Mouse (Mus musculus) adrenal gland, adult 2 months (tissue): ENCODE data around the gene Arhgef6. TPM values are rescaled to one million over a fixed set of nuclear protein-coding genes. Genes with fewer than 3 reads are reported as not detected.

Experiments
- DNase-seq: peaks from one replicate; pipeline ENCODE4 v3.0.0; 2021
- polyA plus RNA-seq: library from polyadenylated mRNA; depleted of rRNA; stranded (reverse); fragments of >200 nt; gene quantifications from 2 replicates; pipeline ENCODE4 v1.2.3, GENCODE M21; 2012
- total RNA-seq, 2 experiments: library from RNA; stranded (reverse); gene quantifications; 2 replicates each; pipeline ENCODE4 v1.2.3; 2021

The Arhgef6 gene
- total and polyA plus RNA-seq, 3 experiments = 9.4 to 38.2 (median 33.3) TPM

DNA sequence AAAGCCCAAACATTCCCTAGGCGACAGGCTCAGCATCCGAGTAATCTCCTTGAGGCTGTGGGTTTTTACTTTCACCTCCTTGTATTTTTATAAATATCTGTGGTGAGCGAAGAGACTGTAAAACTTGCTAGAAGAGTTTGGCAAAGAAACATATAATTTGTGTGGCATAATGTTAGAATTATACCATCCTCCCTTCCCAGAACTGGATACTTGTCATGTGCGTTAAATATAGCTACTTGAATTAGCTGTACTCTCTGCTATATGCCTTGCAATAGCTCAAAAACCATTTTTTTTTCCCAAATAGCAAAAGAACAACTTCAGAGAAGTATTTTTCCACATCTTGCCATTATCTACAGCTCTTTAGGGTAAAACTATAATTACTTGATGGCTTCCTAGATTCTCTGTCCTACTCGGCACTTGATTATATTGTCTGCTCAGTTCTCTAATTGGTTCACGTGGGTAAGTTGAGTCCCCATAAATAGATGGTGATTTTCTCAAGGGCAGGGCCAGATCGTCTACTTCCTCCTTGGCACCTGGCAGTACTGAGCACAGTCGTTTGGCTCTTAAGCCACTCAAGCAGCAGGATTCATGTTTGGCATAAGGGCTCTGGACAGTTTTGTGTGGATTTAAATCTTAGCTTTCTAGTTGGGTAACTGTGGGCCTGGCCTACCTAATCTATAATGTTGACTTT, 35.2 kb downstream of the Arhgef6 start:
- DNase-seq = no peak

DNA sequence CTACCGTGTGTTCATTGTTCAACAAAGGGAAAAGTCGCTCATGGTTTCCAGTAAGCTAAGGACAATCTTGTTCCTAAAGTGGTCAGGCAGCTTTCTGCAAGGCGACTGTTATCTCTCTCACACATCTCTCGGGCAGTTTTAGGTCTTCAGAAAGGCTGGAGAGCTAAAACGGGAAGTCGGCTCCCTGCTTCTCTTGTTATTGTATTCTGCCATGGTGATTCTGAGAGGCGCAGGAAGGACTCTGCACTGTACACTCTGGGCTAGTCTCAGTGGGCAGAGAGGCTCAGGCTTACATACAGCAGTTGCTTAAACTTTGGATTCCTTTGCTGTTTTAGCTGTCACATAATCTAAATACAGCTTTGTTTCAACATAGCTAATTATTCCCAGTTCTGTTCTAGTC, 39.6 kb downstream of the Arhgef6 start:
- DNase-seq = no peak

DNA sequence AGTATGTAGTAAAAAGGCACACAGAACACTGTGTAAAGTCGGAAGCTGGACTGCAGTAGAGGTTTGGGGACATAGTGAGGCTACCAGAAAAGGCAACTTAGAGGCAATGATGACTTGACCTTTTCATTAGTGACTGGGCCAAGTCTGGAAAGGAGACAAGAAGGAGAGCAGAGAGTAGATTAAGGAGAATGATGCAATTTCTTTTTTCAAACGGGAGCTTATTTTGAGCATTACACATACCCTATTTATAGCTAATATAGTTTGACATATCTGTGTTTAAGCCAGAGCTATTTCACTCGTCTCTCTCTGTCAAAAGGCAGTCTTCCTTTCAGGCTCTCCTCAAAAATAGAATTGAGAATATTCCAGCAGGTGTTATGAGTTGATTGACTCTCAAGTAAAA, 50.1 kb downstream of the Arhgef6 start:
- DNase-seq = no peak

DNA sequence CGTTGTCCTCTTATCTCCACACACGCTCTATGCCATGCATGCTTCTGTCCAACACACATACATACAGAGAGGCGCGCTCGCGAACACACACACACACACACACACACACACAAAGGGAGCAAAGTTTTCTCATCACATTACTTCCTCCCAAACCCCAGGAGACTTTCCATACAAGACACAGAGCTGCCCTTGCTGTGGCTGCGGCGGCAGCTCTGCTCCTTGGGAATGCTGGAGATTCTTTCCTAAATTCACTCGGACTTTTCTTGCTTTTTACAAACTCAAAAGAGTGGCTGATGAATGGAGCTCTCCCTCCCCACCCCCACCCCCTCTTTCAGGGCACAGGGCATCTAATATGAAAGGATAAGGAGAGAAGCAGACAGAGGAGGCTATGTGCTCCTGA, 52.2 kb downstream of the Arhgef6 start:
- no peak for DNase-seq

DNA sequence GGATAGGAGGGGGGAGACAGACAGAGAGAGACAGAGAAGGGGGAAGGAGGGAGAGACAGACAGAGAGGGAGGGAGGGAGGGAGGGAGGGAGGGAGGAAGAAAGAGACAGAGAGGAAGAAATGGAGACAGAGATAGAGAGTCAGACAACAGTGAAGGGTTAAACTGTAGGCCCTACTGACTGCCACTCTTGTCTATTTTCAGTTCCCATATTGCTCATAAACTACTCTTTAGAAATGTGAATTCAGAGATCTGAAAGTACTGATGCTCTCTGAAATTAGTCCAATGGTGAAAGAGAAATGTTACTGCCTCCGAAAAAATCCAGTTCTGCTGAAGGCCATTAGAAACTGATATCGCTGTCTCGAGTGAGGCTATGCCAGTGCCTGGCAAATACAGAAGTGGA, 56.3 kb downstream of the Arhgef6 start:
- no peak for DNase-seq

DNA sequence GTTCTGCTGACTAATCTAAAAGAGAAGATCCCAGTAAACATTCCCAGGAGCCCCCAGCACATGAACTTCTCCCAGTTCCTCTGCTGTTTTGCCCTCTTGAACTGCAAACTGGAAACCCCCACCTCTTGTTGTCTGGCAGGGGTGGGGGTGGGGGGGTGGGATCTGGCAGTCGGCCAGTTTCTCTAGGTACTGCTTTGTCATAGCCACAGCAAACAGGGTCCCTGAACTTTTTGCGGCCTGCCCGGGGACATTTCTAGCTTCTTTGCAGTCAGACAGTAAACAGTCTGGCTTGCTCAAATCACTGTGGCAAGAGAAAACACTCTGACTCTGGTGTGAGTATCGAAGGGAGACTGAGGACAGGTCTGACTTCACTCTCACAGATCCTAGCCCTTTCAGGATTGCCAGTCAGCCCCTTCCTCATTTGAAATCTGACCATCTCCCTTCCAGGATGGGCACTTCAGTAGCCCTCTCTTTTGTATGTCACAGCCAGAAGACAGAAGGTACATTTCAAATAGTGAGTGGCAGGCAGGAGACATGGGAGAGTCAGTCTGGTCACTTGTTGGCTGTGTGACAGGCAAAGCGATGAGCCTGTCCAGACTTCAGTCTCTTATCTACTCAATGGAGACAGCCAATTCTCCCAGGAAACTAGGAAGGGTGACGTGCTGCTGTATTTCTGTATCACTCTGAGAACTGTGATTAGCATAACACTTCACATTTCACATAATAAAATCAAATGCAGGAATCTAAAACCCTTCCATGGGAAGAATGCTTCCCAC, 60.8 kb downstream of the Arhgef6 start:
- DNase-seq = peak; percentile 5

DNA sequence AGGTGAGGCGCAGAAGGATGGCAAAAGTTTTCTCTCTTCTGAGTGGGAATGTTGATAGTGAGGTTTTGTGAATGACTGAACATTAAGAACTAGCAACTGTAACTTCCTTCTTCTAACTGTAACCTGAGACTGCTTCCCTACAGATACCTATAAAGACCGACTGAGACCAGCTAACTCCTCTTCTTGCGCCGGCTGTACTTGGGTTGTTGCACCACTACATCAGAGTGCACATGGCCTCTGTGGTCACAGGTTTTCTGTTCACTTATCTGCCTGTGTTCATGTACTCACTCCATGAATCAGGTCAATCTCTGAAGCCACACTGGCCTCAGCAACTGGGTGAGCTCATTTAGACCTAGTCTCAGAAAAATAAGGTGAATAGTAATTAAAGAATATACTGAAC, 75.0 kb downstream of the Arhgef6 start:
- no peak for DNase-seq

DNA sequence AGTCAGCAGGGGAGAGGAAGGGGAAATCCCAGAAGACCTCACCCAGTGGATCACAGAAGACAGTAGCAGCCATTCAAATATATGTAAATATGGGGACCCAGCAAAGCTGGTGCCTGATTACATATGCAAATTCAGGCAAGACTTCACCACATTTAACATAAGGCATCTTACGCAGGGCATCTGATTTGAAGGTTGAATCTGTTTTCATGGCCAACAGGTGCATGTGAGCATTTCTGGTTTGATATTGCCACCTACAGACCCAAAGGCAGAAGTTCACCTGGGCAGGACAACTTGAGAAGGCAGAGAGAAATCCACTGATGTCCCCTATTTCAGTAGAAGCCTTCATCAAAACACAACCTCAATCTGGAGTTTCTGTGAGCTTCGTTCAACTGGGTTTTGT, 77.8 kb downstream of the Arhgef6 start:
- no peak for DNase-seq

DNA sequence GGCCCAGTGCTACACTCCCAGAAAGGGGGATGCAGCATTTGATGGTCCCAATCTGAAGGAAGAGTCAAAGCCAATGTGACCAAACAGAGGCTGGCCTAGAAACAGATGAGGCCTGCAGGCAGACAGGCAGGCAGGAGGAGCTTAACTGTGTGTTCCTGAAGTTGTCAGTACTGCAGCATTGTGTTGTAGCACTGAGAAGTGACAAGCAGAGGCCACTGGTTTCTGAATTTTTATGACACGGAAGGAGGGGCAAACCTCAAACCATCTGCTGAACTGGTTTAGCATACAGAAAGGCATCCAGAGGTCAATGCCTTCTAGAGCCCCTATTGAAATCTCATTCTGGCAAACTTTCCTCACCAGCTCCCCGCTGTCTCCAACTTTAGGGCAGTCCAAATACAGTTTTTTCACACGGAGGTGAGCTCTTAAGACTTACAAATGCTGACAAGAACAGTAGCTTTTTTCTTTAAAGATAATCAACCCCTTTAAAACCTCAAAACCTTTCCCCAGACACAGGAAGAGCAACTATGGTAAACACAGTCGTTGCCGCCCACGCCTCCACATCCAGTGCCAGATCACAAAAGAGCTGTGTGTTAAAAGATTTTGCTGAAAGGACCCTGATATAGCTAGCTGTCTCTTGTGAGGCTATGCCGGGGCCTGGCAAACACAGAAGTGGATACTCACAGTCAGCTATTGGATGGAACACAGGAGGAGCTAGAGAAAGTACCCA, 85.0 kb downstream of the Arhgef6 start:
- DNase-seq = no peak

DNA sequence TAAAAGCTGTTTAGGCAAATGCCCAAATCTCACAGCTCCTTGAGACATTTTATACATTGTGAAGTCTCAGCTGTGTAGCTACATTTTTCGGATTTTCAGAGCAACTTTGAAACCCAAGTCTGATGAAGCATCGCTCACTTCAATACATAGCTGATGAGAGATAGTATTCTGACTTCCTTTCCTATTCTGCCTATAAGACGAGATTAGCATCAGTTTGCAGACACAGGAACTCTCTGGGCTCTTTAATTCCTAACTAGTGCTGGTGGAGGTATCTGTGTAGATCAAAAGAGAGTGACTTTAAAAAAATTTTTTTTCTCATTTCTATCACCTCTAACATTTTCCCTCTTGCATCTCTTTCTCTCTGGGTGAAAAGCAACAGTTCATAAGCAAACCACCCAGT, 100.0 kb downstream of the Arhgef6 start:
- no peak for DNase-seq

DNA sequence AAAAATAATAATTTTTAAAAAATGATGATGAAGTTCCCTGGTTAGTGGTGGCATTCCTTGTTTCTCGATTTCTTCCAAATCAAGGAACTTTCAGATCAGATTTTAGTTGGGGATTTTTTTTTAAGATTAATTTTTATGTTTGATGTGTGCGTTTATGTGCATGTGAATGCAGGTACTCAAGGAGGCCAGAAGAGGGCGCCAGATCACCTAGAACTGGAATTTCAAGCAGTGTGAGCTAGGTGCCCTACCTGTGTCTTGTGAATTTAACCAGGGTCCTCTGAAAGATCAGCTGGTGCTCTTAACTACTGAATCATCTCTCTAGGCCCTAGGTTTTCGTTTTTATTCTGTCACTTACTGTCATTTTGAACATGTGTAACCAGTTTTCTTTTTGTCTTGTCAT, 102.5 kb downstream of the Arhgef6 start:
- DNase-seq = no peak

DNA sequence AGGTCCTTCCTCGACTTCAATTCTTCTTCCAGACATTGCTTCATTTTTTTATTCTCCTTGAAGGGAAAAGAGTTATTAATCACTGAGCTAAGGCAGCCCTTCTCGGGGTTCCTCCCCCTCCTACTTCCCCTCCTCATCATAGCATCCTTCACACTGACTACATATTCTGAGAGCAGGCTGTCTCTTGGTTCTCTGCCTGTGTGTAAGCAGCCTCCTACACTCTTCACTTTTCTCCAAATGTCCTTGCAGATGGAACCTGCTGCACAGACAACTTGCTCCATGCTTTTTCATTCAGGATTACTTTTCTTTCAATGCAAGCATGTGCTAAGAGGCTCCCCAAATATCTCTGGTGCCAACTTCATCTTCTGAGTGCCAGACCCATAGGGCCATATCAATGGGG, 104.9 kb downstream of the Arhgef6 start:
- DNase-seq = no peak

DNA sequence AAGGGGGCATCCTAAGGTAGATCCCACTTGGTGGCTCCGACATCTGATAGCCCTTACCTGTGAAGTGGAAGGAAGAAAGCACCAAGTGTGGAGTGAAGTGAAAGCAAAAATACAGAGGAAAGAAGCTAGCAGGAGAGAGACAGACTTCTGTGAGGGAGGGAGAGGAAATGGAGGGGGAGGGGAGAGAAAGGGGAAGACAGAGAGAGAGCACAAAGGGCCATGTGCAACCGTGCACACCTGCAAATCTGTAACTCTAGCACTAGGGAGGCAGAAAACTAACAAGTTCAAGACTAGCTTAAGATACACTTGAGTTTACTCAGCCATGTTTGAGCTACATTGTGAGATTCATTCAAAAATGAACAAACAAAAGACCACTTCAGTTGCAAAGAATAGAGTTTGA, 110.4 kb downstream of the Arhgef6 start:
- DNase-seq = no peak

DNA sequence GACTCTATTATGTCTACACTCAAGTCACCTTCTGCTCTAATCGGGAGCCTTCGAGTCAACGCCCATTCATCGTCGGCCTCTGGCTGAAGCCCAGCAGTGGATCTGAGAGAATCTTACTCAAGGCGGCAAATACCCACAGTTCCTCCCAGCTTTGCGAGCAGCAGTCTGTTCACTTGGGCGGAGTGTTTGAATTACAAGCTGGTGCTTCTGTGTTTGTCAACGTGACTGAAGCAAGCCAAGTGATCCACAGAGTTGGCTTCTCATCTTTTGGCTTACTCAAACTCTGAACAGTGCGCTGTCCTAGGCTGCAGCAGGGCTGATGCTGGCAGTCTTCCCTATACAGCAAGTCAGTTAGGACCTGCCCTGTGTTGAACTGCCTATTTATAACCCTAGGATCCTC, 115.2 kb downstream of the Arhgef6 start:
- no peak for DNase-seq

DNA sequence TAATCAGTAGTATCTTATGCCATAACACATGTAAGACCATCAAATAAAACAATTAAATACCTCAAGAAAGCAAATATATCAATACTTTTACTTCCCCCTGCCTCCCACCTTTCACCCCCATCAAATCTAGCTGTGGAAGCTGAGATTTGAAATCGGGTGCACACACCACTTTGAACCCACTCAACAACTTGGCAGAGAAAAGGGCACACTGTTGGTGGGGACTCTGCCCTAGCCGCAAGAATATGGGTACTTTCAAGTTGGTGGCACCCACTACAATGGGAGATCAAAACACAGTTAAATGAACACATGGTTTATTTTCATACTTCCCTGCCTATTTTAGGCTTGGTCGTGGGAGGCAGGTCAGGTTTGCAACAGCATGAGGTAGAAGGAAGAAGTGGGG, 116.6 kb downstream of the Arhgef6 start:
- no peak for DNase-seq

DNA sequence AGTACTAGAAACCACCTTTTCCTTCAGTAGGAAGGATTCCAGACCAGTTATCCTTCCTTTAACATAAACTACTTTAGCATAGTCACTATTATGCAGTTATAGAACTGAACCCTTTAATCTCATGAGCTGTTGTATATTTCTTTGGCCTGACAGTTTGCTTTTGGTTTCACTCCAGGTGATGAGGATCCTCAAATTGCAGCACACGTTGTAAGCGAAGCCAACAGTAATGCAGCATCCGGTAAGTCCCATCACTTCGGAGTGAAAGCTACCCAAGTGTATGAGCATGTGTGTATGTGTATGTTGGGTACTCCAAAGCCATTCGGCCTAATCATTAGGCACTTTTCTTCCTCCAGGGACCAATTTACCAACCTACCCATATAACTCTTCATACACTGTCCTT, 119.0 kb downstream of the Arhgef6 start:
- no peak for DNase-seq

DNA sequence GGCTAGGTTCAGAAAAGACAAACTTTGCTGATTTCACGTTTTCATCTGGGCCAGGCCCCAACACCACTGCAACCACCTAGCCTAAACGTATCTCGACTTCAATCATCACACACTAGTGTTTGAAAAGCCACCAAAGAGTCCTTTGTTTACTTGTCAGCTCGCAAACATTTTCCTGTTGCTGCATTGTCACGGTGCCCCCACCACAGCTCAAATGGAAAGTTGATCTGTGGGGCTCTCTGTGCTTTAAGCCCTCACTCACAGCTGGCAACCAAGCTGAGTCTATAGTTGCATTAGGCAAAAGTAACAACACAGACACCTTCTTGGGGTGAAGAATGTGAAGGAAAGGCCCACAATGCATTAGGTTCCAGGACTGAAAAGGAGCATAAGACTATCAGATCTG, 122.3 kb downstream of the Arhgef6 start:
- DNase-seq = no peak

DNA sequence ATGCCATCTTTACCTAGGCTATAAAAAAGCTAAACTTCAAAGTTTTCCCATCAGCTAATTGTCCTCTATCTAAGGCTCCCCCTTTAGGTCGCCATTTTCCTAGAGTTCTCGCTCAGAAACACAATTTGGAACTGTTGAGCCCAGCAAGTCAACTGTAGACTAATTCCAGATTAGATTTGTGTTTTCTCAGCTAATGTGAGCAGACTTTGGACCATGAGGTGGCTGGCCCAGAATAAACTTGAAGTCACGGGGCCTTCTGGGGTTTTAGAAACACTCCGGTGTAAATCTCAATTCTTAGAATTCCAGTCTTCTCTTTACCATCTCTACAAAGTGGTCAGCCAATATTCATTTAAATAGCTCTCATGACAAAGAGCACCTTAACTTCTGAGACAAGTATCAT, 123.0 kb downstream of the Arhgef6 start:
- DNase-seq = no peak

DNA sequence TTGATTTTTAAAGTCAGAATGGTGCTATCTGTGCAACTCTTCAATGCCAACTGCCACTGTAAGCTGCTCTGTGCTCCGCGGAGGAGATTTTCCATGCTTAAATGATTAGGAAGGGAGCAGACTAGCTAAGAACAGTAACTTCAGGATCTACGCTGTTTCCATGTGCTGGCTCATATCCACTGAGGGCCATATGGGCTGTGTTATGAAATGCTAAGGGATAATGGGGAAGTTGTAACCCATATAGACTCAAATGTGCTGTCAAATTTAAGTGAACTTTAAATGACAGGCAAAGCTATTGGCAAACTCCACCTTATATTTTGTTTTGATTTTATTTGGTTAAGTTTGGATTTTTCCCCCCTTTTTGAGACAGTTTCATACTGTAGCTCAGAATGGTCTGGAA, 125.7 kb downstream of the Arhgef6 start:
- no peak for DNase-seq

DNA sequence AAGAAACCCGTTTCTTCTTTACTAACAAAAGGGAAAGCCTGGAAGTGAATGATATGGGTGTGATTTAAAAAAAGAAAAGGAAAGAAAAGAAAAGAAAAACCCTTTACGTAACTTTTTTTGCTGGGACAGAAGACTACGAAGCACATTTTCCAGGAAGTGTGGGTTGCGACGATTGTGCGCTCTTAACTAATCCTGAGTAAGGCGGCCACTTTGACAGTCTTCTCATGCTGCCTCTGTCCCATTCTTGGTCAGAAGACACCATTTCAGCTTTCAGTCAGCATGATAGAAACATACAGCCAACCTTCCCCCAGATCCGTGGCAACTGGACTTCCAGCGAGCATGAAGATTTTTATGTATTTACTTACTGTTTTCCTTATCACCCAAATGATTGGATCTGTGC, 126.7 kb downstream of the Arhgef6 start, which contains the start of gene Cd40lg:
Gene Cd40lg, plus strand, starts transcription at position 268 of the 400 bp plus-strand sequence.
- DNase-seq = no peak

DNA sequence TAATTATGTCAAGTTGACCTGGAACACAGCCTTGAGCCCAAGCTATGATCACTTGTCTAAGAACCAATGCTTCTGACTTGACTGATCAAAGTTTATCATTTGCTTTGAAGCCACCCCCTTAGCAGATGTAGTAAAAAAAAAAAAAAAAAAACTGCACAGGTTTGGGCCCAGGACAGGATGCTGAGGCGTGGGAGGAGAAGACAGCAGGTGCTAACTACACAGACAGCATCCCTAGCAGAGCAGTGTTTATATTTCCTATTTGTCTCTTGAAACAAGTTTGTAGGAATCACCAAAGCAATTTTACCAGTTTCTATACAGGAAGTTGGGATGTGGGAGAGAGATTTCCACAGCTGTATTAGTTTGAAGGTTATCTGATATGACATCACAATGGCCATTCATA, 127.9 kb downstream of the Arhgef6 start:
- DNase-seq = no peak

DNA sequence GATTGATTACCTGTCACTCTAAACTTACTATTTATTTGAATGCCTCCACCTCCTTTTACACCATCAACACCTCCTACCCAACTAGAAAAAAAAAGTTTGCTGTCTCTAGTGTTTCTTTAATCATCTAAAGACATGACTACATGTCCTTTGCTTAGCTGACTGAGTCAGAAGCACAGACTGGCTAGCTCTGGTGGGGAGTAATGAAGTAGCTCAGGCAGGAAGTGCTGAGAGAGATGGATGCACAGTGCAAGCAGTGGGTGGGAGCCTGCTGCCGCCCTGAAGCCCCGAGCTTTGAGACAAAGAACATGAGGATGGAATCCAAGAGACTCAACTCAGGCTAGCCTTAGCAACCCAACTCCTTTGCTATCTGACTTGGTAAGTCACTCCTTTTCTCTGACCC, 138.1 kb downstream of the Arhgef6 start:
- no peak for DNase-seq

DNA sequence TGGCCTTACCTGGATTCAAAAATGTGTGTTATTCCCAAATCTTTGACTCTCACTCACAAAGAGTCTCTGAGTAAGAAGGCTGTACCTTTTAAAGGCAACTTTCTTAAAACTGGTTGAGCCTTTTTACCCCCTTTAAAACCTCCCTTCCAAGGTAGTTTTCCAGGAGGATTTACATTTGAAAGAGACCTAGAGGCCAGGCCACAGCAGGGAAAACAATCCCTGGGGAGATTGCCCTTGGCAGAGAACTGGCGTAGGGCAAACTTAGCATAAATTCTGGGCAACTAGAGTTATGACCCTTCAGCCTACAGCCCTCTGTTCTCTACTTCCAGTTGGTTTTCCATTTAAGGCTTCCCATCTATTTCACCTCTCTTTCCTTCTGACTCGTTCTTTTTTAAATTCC, 140.5 kb downstream of the Arhgef6 start:
- DNase-seq = no peak
